ENCODE assay signal across 11 mouse cellular contexts in genomic region chr11:79336722-79337267, GRCm38 (mm10). TPM values are rescaled to one million over a fixed set of nuclear protein-coding genes. Genes with fewer than 3 reads are reported as not detected.
DNase-seq lines count a peak whose midpoint lies in the region; ATAC-seq and TF ChIP-seq lines count a peak whose summit lies in the region.
"Had no signal": no experiment of that assay in that cellular context is flagged by ENCODE, and none has a peak within 500 bp of the region (broad histone marks: within the 10 kb centered on the region; RNA-seq: fewer than 3 reads in every experiment).

No protein-coding gene starts in this region.

- H3K4me2 ChIP-seq in heart, embryonic 12.5 days: no peak overlapping the region
- no peak overlapping the region for H3K4me2 ChIP-seq in forebrain, embryonic 16.5 days (ENCODE audit: low read length)
- H3K4me2 ChIP-seq: intestine, embryonic 15.5 days; lung, embryonic 15.5 days had no signal

- H3K9ac ChIP-seq in heart, adult 2 months (ENCODE audit: low read depth, low read length): no peak overlapping the region
- no peak overlapping the region for H3K9ac ChIP-seq in heart, embryonic 12.5 days
- no peak overlapping the region for H3K9ac ChIP-seq in forebrain, embryonic 16.5 days (replicated peaks; ENCODE audit: low read depth, low read length)
- H3K9ac ChIP-seq: intestine, embryonic 15.5 days; lung, embryonic 15.5 days had no signal

- no peak for TF ChIP-seq EP300 in heart, adult 2 months (IDR thresholded peaks at IDR 0.05; ENCODE audit: insufficient read depth, low read depth, low read length)

- H3K27me3 ChIP-seq in heart, adult 2 months (ENCODE audit: control insufficient read depth, insufficient read depth, low read length): no peaks in the 10 kb centered on the region
- H3K27me3 ChIP-seq in heart, embryonic 12.5 days (replicated peaks): no peaks in the 10 kb centered on the region
- no peaks in the 10 kb centered on the region for H3K27me3 ChIP-seq in thymus, adult 2 months (ENCODE audit: control insufficient read depth, insufficient read depth, low read length)
- no peaks in the 10 kb centered on the region for H3K27me3 ChIP-seq in forebrain, embryonic 16.5 days (replicated peaks; ENCODE audit: control insufficient read depth, insufficient read depth, low read length)
- H3K27me3 ChIP-seq: intestine, embryonic 15.5 days; lung, embryonic 15.5 days had no signal

- no peak for TF ChIP-seq POLR2A in heart, adult 2 months (IDR thresholded peaks at IDR 0.05; ENCODE audit: insufficient read depth, low read depth, low read length)
- no peak for TF ChIP-seq POLR2A in thymus, adult 2 months (IDR thresholded peaks at IDR 0.05; ENCODE audit: control insufficient read depth, extremely low read depth, insufficient read depth, low read length, poor library complexity)

- H3K9me3 ChIP-seq in heart, embryonic 12.5 days (replicated peaks): peaks cover 5% of the 10 kb centered on the region
- peaks cover 4% of the 10 kb centered on the region; the same call in 1 of the 2 replicates for H3K9me3 ChIP-seq in forebrain, embryonic 16.5 days (ENCODE audit: control insufficient read depth, low read length)
- H3K9me3 ChIP-seq: intestine, embryonic 15.5 days; lung, embryonic 15.5 days had no signal

- intact Hi-C loops in heart, adult 2 months (cut with DNase I): loop anchor here (5.0 kb wide), 1 partner anchor 61 kb away; no protein-coding TSS in a partner anchor

- H3K79me2 ChIP-seq in heart, adult 2 months (replicated peaks; ENCODE audit: control insufficient read depth, insufficient read depth, low read length): no peaks in the 10 kb centered on the region

- H3K4me3 ChIP-seq in heart, adult 2 months: no peak overlapping the region
- H3K4me3 ChIP-seq in heart, embryonic 12.5 days: no peak overlapping the region
- no peak overlapping the region for H3K4me3 ChIP-seq in thymus, adult 2 months (ENCODE audit: control insufficient read depth, insufficient read depth, low read length)
- no peak overlapping the region for H3K4me3 ChIP-seq in forebrain, embryonic 16.5 days (replicated peaks; ENCODE audit: low read length)
- H3K4me3 ChIP-seq: intestine, embryonic 15.5 days; lung, embryonic 15.5 days had no signal

- no peak for ATAC-seq in heart, embryonic 12.5 days (ENCODE audit: insufficient number of reproducible peaks, low FRiP score)
- ATAC-seq in forebrain, embryonic 16.5 days: no peak
- ATAC-seq: intestine, embryonic 15.5 days had no signal

- H3K36me3 ChIP-seq in heart, adult 2 months (ENCODE audit: control insufficient read depth, insufficient read depth, low read length): 0 out of 2 replicates have a peak, but pooled peaks cover 2% of the 10 kb centered on the region
- H3K36me3 ChIP-seq in heart, embryonic 12.5 days: peaks cover 2% of the 10 kb centered on the region; the same call in 1 of the 2 replicates
- no peaks in the 10 kb centered on the region for H3K36me3 ChIP-seq in thymus, adult 2 months (ENCODE audit: control insufficient read depth, insufficient read depth, low read length)
- no peaks in the 10 kb centered on the region for H3K36me3 ChIP-seq in forebrain, embryonic 16.5 days (ENCODE audit: control insufficient read depth, insufficient read depth)
- H3K36me3 ChIP-seq: intestine, embryonic 15.5 days; lung, embryonic 15.5 days had no signal

- peak; percentile 63 for TF ChIP-seq CTCF in heart, adult 2 months (IDR thresholded peaks at IDR 0.05)
- no peak for TF ChIP-seq CTCF in thymus, adult 2 months (IDR thresholded peaks at IDR 0.05; ENCODE audit: borderline replicate concordance, control insufficient read depth, extremely low read depth, insufficient read depth, low read length, poor library complexity)

- H3K27ac ChIP-seq in heart, adult 2 months: no peak overlapping the region
- H3K27ac ChIP-seq in heart, embryonic 12.5 days (ENCODE audit: poor library complexity, severe bottlenecking): no peak overlapping the region
- H3K27ac ChIP-seq in thymus, adult 2 months (ENCODE audit: control insufficient read depth, insufficient read depth, low read length): no peak overlapping the region
- H3K27ac ChIP-seq in forebrain, embryonic 16.5 days (ENCODE audit: low read length): no peak overlapping the region
- H3K27ac ChIP-seq: intestine, embryonic 15.5 days; lung, embryonic 15.5 days had no signal

- WGBS in heart, adult 2 months: 94% methylated on average over 5 of the region's 5 CpGs
- 89% methylated on average over 5 of the region's 5 CpGs for WGBS in heart, embryonic 12.5 days
- 98% methylated on average over 5 of the region's 5 CpGs for WGBS in thymus, adult 2 months
- WGBS in forebrain, embryonic 16.5 days: 94% methylated on average over 5 of the region's 5 CpGs

- DNase-seq in heart, adult 2 months: no peak
- peak; percentile 33 for DNase-seq in thymus, adult 2 months
- DNase-seq in thymus, adult 18-20 months: no peak
- DNase-seq in lung, postnatal 14 days: peak; percentile 12
- no peak for DNase-seq in layer of hippocampus, adult 18-20 months (ENCODE audit: low spot score in 2 of 2)
- no peak for DNase-seq in right cerebral cortex, adult 18-20 months
- DNase-seq: gastrocnemius, postnatal 36 days had no signal

- peaks cover 6% of the 10 kb centered on the region for H3K4me1 ChIP-seq in heart, adult 2 months (ENCODE audit: control insufficient read depth, insufficient read depth, low read length)
- H3K4me1 ChIP-seq in heart, embryonic 12.5 days (replicated peaks): peaks cover 29% of the 10 kb centered on the region
- H3K4me1 ChIP-seq in thymus, adult 2 months (replicated peaks; ENCODE audit: control insufficient read depth, insufficient read depth, low read length): peaks cover 11% of the 10 kb centered on the region
- H3K4me1 ChIP-seq in forebrain, embryonic 16.5 days (replicated peaks; ENCODE audit: control insufficient read depth, insufficient read depth, low read length): peaks cover 13% of the 10 kb centered on the region

RNA-seq across cellular contexts. Expression of gene Nf1, which starts 2.7 kb away (rescaled TPM):
- 10 to 100 TPM; 30.5 to 30.9 TPM for total RNA-seq in heart, adult 2 months (2021)
- polyA plus RNA-seq in heart, adult 2 months (2012; rRNA removed): 8.5 and 13.5 TPM in 2 replicates
- 5.6 and 6.6 TPM in 2 replicates for polyA plus RNA-seq in heart, embryonic 12.5 days (2016; fragmentation: Nextera tagmentation; extraction: Ambion mirVana)
- 6.9 and 8.2 TPM in 2 replicates for polyA plus RNA-seq in thymus, adult 2 months (2012; rRNA removed)
- total RNA-seq in layer of hippocampus, adult 18-20 months (2021): 100 to 1,000 TPM; 112 to 116 TPM
- 6.2 and 6.4 TPM in 2 replicates for polyA plus RNA-seq in forebrain, embryonic 16.5 days (2015; fragmentation: Nextera tagmentation; extraction: Ambion mirVana)

RNA-seq across cellular contexts. Expression of gene Gm9964, which starts 40.1 kb away (rescaled TPM):
- under 1 TPM in 1 of 2 experiments, not detected in 1; 0.43 TPM for total RNA-seq in heart, adult 2 months (2021)
- not detected in 2 replicates for polyA plus RNA-seq in heart, adult 2 months (2012; rRNA removed)
- polyA plus RNA-seq in heart, embryonic 12.5 days (2016; fragmentation: Nextera tagmentation; extraction: Ambion mirVana): not detected in 2 replicates
- not detected in 2 replicates for polyA plus RNA-seq in thymus, adult 2 months (2012; rRNA removed)
- total RNA-seq in layer of hippocampus, adult 18-20 months (2021): under 1 TPM in 1 of 2 experiments, not detected in 1; 0.48 TPM
- not detected in 2 replicates for polyA plus RNA-seq in forebrain, embryonic 16.5 days (2015; fragmentation: Nextera tagmentation; extraction: Ambion mirVana)
- total RNA-seq: gastrocnemius, postnatal 36 days had no signal
- polyA plus RNA-seq: intestine, embryonic 15.5 days had no signal

Comparison
In these comparisons a context has a peak if more than half of its experiments do, and no peak if none do; other contexts are left out.
1. DNase-seq: peak in thymus, adult 2 months (single experiment) and lung, postnatal 14 days (single experiment); none in heart, adult 2 months (0 of 2), thymus, adult 18-20 months (0 of 2), layer of hippocampus, adult 18-20 months (0 of 2) and right cerebral cortex, adult 18-20 months (single experiment).